Mouse (Mus musculus): Measurements from ENCODE around the gene Inpp5k. TPM values are rescaled to one million over a fixed set of nuclear protein-coding genes. Genes with fewer than 3 reads are reported as not detected.

Inpp5k gene
- polyA plus RNA-seq, 1 experiment from 2014 or later = 18.6 TPM

- WGBS = 89% methylated on average over 11 of the region's 11 CpGs
- Histone ChIP-seq H3K4me2 (no peak overlapping the region), H3K27ac (no peak overlapping the region), H3K9ac (replicated peaks) (no peak overlapping the region), H3K9me3 (no peaks in the 10 kb centered on the region), H3K4me1 (replicated peaks) (no peaks in the 10 kb centered on the region), H3K36me3 (peaks cover 72% of the 10 kb centered on the region), H3K4me3 (replicated peaks) (no peak overlapping the region), H3K27me3 (no peaks in the 10 kb centered on the region)
- no peak for ATAC-seq (ENCODE audit: insufficient number of reproducible peaks, insufficient read depth, low FRiP score, low TSS enrichment, low read depth)
These were observed 38.5 kb downstream of the Inpp5k start for GRCm38 (mm10) chr11:75669176-75669852.

GRCm38 (mm10) chr11:75669853-75670200 lies 39.0 kb downstream of the Inpp5k start:
- H3K4me3 ChIP-seq (replicated peaks) = no peak overlapping the region
- WGBS = 92% methylated on average over 12 of the region's 12 CpGs
- H3K4me2 ChIP-seq = no peak overlapping the region
- no peak overlapping the region for H3K9ac ChIP-seq (replicated peaks)
- no peaks in the 10 kb centered on the region for H3K27me3 ChIP-seq
- H3K9me3 ChIP-seq = no peaks in the 10 kb centered on the region
- no peaks in the 10 kb centered on the region for H3K4me1 ChIP-seq (replicated peaks)
- H3K27ac ChIP-seq = no peak overlapping the region
- ATAC-seq (ENCODE audit: insufficient number of reproducible peaks, insufficient read depth, low FRiP score, low TSS enrichment, low read depth) = no peak
- H3K36me3 ChIP-seq = peaks cover 72% of the 10 kb centered on the region

GRCm38 (mm10) chr11:75671426-75672180 lies 40.8 kb downstream of the Inpp5k start:
- Histone ChIP-seq H3K27me3 (no peaks in the 10 kb centered on the region), H3K9ac (replicated peaks) (no peak overlapping the region), H3K4me1 (replicated peaks) (no peaks in the 10 kb centered on the region), H3K9me3 (no peaks in the 10 kb centered on the region), H3K27ac (no peak overlapping the region), H3K4me3 (replicated peaks) (no peak overlapping the region), H3K36me3 (peaks cover 56% of the 10 kb centered on the region), H3K4me2 (no peak overlapping the region)
- 82% methylated on average over 22 of the region's 22 CpGs for WGBS
- ATAC-seq (ENCODE audit: insufficient number of reproducible peaks, insufficient read depth, low FRiP score, low TSS enrichment, low read depth) = no peak

- no peak overlapping the region for H3K27ac ChIP-seq
- H3K4me2 ChIP-seq = no peak overlapping the region
- peaks cover 51% of the 10 kb centered on the region for H3K36me3 ChIP-seq
- no peak overlapping the region for H3K4me3 ChIP-seq (replicated peaks)
- WGBS = 82% methylated on average over 5 of the region's 5 CpGs
- no peak for ATAC-seq (ENCODE audit: insufficient number of reproducible peaks, insufficient read depth, low FRiP score, low TSS enrichment, low read depth)
- no peaks in the 10 kb centered on the region for H3K27me3 ChIP-seq
- no peaks in the 10 kb centered on the region for H3K9me3 ChIP-seq
- no peak overlapping the region for H3K9ac ChIP-seq (replicated peaks)
- H3K4me1 ChIP-seq (replicated peaks) = peaks cover under 1% of the 10 kb centered on the region; the same call in 1 of the 2 replicates
These were observed 42.6 kb downstream of the Inpp5k start for GRCm38 (mm10) chr11:75673411-75673810.

- no peak for ATAC-seq (ENCODE audit: insufficient number of reproducible peaks, insufficient read depth, low FRiP score, low TSS enrichment, low read depth)
- Histone ChIP-seq H3K27me3 (no peaks in the 10 kb centered on the region), H3K9ac (replicated peaks) (no peak overlapping the region), H3K27ac (no peak overlapping the region), H3K4me2 (no peak overlapping the region), H3K4me3 (replicated peaks) (no peak overlapping the region), H3K4me1 (replicated peaks) (peaks cover 3% of the 10 kb centered on the region; the same call in 1 of the 2 replicates), H3K9me3 (no peaks in the 10 kb centered on the region), H3K36me3 (peaks cover 36% of the 10 kb centered on the region)
- 87% methylated on average over 3 of the region's 3 CpGs for WGBS
These were observed 44.1 kb downstream of the Inpp5k start for GRCm38 (mm10) chr11:75674875-75675274.

- H3K4me1 ChIP-seq (replicated peaks) = peaks cover 15% of the 10 kb centered on the region
- WGBS = 86% methylated on average over 3 of the region's 3 CpGs
- no peaks in the 10 kb centered on the region for H3K27me3 ChIP-seq
- H3K27ac ChIP-seq = no peak overlapping the region
- peaks cover 13% of the 10 kb centered on the region for H3K36me3 ChIP-seq
- peak overlapping the region; percentile 96 for H3K4me3 ChIP-seq (replicated peaks)
- peak overlapping the region; percentile 67 for H3K4me2 ChIP-seq
- no peaks in the 10 kb centered on the region for H3K9me3 ChIP-seq
- H3K9ac ChIP-seq (replicated peaks) = no peak overlapping the region
- no peak for ATAC-seq (ENCODE audit: insufficient number of reproducible peaks, insufficient read depth, low FRiP score, low TSS enrichment, low read depth)
These were observed 47.3 kb downstream of the Inpp5k start for GRCm38 (mm10) chr11:75677881-75678746.

GRCm38 (mm10) chr11:75678747-75679438 lies 48.1 kb downstream of the Inpp5k start, which contains the start of gene Crk:
Gene Crk (plus strand): TSS chr11:75679259.
- WGBS = under 1% methylated on average over 54 of the region's 55 CpGs
- Histone ChIP-seq H3K9ac (replicated peaks) (peak within 1 kb of the TSS; percentile 92), H3K4me2 (peak within 1 kb of the TSS; percentile 67), H3K4me3 (replicated peaks) (peak within 1 kb of the TSS; percentile 96), H3K9me3 (no peaks in the 10 kb centered on the region), H3K27ac (peak within 1 kb of the TSS; percentile 94), H3K27me3 (no peaks in the 10 kb centered on the region), H3K4me1 (replicated peaks) (peaks cover 15% of the 10 kb centered on the region), H3K36me3 (peaks cover 16% of the 10 kb centered on the region)
- peak; percentile 96 for ATAC-seq (ENCODE audit: insufficient number of reproducible peaks, insufficient read depth, low FRiP score, low TSS enrichment, low read depth)

- peak overlapping the region; percentile 96 for H3K4me3 ChIP-seq (replicated peaks)
- H3K4me1 ChIP-seq (replicated peaks) = peaks cover 15% of the 10 kb centered on the region
- H3K36me3 ChIP-seq = peaks cover 19% of the 10 kb centered on the region
- no peaks in the 10 kb centered on the region for H3K9me3 ChIP-seq
- peak; percentile 79 for ATAC-seq (ENCODE audit: insufficient number of reproducible peaks, insufficient read depth, low FRiP score, low TSS enrichment, low read depth)
- peak overlapping the region; percentile 92 for H3K9ac ChIP-seq (replicated peaks)
- H3K27me3 ChIP-seq = no peaks in the 10 kb centered on the region
- WGBS = under 1% methylated on average over 42 of the region's 43 CpGs
- peak overlapping the region; percentile 67 for H3K4me2 ChIP-seq
- H3K27ac ChIP-seq = peak overlapping the region; percentile 94
These were observed 48.8 kb downstream of the Inpp5k start for GRCm38 (mm10) chr11:75679439-75680171.

GRCm38 (mm10) chr11:75684462-75684861 lies 53.7 kb downstream of the Inpp5k start:
- Histone ChIP-seq H3K36me3 (peaks cover 28% of the 10 kb centered on the region), H3K27me3 (no peaks in the 10 kb centered on the region), H3K27ac (no peak overlapping the region), H3K9me3 (no peaks in the 10 kb centered on the region), H3K4me3 (replicated peaks) (no peak overlapping the region), H3K4me2 (no peak overlapping the region), H3K4me1 (replicated peaks) (peaks cover 20% of the 10 kb centered on the region), H3K9ac (replicated peaks) (no peak overlapping the region)
- no peak for ATAC-seq (ENCODE audit: insufficient number of reproducible peaks, insufficient read depth, low FRiP score, low TSS enrichment, low read depth)
- 93% methylated on average over 5 of the region's 5 CpGs for WGBS

- H3K36me3 ChIP-seq = peaks cover 33% of the 10 kb centered on the region
- H3K4me1 ChIP-seq (replicated peaks) = peaks cover 20% of the 10 kb centered on the region
- no peak for ATAC-seq (ENCODE audit: insufficient number of reproducible peaks, insufficient read depth, low FRiP score, low TSS enrichment, low read depth)
- H3K4me3 ChIP-seq (replicated peaks) = no peak overlapping the region
- no peaks in the 10 kb centered on the region for H3K9me3 ChIP-seq
- H3K27me3 ChIP-seq = no peaks in the 10 kb centered on the region
- H3K27ac ChIP-seq = no peak overlapping the region
- 81% methylated on average over 2 of the region's 2 CpGs for WGBS
- no peak overlapping the region for H3K9ac ChIP-seq (replicated peaks)
- H3K4me2 ChIP-seq = no peak overlapping the region
These were observed 54.2 kb downstream of the Inpp5k start for GRCm38 (mm10) chr11:75684956-75685355.

Measured in limb, embryonic 12.5 days (tissue).